Mouse (Mus musculus) heart, postnatal 0 days (tissue): Measurements from ENCODE around the gene 9130230L23Rik. TPM values are rescaled to one million over a fixed set of nuclear protein-coding genes. Genes with fewer than 3 reads are reported as not detected.

Source experiments
- ATAC-seq: fragments of 200-750 bp; cut with Nextera tagmentation; 2 replicates; pipeline ENCODE4 v1.8.0; 2017; ENCODE audit warnings: low read depth, moderate number of reproducible peaks, moderate library complexity; ENCODE audit not compliant: insufficient read depth
- DNase-seq: peaks from one replicate; pipeline ENCODE4 v3.0.0-alpha.2; 2016; ENCODE audit warnings: low spot score
- H3K27ac ChIP-seq: fragments of 300-500 bp; sonication (generic); 2 replicates; pipeline ENCODE4 v1.5.1; 2014; ENCODE audit warnings: low read depth, mild to moderate bottlenecking
- H3K27me3 ChIP-seq: fragments of 300-500 bp; sonication (generic); 2 replicates; pipeline ENCODE4 v1.6.1; 2014; ENCODE audit warnings: low read length, mixed read lengths; ENCODE audit not compliant: control insufficient read depth, insufficient read depth
- H3K36me3 ChIP-seq: fragments of 300-500 bp; sonication (generic); replicated peaks from 2 replicates; pipeline ENCODE4 v1.6.1; 2014; ENCODE audit warnings: low read length, mixed read lengths; ENCODE audit not compliant: control insufficient read depth, insufficient read depth
- H3K4me1 ChIP-seq: fragments of 300-500 bp; sonication (generic); 2 replicates; pipeline ENCODE4 v1.6.1; 2014; ENCODE audit warnings: antibody characterized with exemption; ENCODE audit not compliant: control insufficient read depth, insufficient read depth
- H3K4me2 ChIP-seq: fragments of 300-500 bp; sonication (generic); 2 replicates; pipeline ENCODE4 v1.6.1; 2014; ENCODE audit warnings: low read depth, mild to moderate bottlenecking, low read length, moderate library complexity
- H3K4me3 ChIP-seq: fragments of 300-500 bp; sonication (generic); 2 replicates; pipeline ENCODE4 v1.5.1; 2014; ENCODE audit warnings: low read depth, low read length
- H3K9ac ChIP-seq: fragments of 300-500 bp; sonication (generic); replicated peaks from 2 replicates; pipeline ENCODE4 v1.6.1; 2014; ENCODE audit warnings: low read depth, low read length, mixed read lengths
- H3K9me3 ChIP-seq: fragments of 300-500 bp; sonication (generic); replicated peaks from 2 replicates; pipeline ENCODE4 v1.6.1; 2016; ENCODE audit warnings: low read length; ENCODE audit not compliant: control insufficient read depth
- CTCF ChIP-seq: IDR thresholded peaks from 2 replicates; pipeline ENCODE4 v1.5.1; 2016; ENCODE audit warnings: antibody characterized with exemption, control low read depth, low read depth
- EP300 ChIP-seq: IDR thresholded peaks from 2 replicates; pipeline ENCODE4 v1.6.1; 2016; ENCODE audit warnings: antibody characterized with exemption, low read depth
- WGBS: fragments of 180-500 bp; shearing (Covaris S2); extraction: QIAGEN DNeasy Blood & Tissue Kit; methylation state at CpG from one replicate; pipeline ENCODE4 v1.1.7; 2014; 5-methylcytosine and 5-hydroxymethylcytosine counted together
- polyA plus RNA-seq: library from polyadenylated mRNA; unstranded; fragments of >200 nt; fragmentation: Nextera tagmentation; extraction: Ambion mirVana; gene quantifications from 2 replicates; pipeline ENCODE4 v1.2.1, GENCODE M21; 2015
- total RNA-seq: library from RNA; depleted of rRNA; stranded (reverse); fragments of >200 nt; gene quantifications from 2 replicates; pipeline ENCODE4 v1.2.3, GENCODE M21; 2014; ENCODE audit warnings: low replicate concordance

The 9130230L23Rik gene
- total and polyA plus RNA-seq, 2 experiments from 2014 or later = 0.26 TPM; not detected in 1

GRCm38 (mm10) chr5:66042651-66043340 lies 38.7 kb upstream of the 9130230L23Rik start:
- H3K9ac ChIP-seq = no peak overlapping the region
- H3K4me3 ChIP-seq = no peak overlapping the region
- no peaks in the 10 kb centered on the region for H3K27me3 ChIP-seq
- H3K9me3 ChIP-seq = no peaks in the 10 kb centered on the region
- TF ChIP-seq CTCF (no peak), EP300 (no peak)
- WGBS = 58% methylated on average over 10 of the region's 10 CpGs
- DNase-seq (no peak), ATAC-seq (no peak)
- H3K4me1 ChIP-seq = no peaks in the 10 kb centered on the region
- no peaks in the 10 kb centered on the region for H3K36me3 ChIP-seq
- H3K27ac ChIP-seq = no peak overlapping the region
- no peak overlapping the region for H3K4me2 ChIP-seq

- Histone ChIP-seq H3K4me3 (no peak overlapping the region), H3K9ac (no peak overlapping the region), H3K27ac (no peak overlapping the region), H3K9me3 (no peaks in the 10 kb centered on the region), H3K36me3 (no peaks in the 10 kb centered on the region), H3K27me3 (no peaks in the 10 kb centered on the region), H3K4me2 (no peak overlapping the region), H3K4me1 (no peaks in the 10 kb centered on the region)
- no peak for ATAC-seq
- DNase-seq = no peak
- TF ChIP-seq EP300 (no peak), CTCF (no peak)
- WGBS = 78% methylated on average over 7 of the region's 7 CpGs
Observed at GRCm38 (mm10) chr5:66040744-66041279, 36.7 kb upstream of the 9130230L23Rik start.

- Histone ChIP-seq H3K27ac (no peak overlapping the region), H3K9me3 (no peaks in the 10 kb centered on the region), H3K9ac (no peak overlapping the region), H3K27me3 (no peaks in the 10 kb centered on the region), H3K4me2 (no peak overlapping the region), H3K36me3 (no peaks in the 10 kb centered on the region), H3K4me1 (no peaks in the 10 kb centered on the region), H3K4me3 (no peak overlapping the region)
- WGBS = 91% methylated on average over 2 of the region's 2 CpGs
- TF ChIP-seq CTCF (no peak), EP300 (no peak)
- DNase-seq = no peak
- no peak for ATAC-seq
Observed at GRCm38 (mm10) chr5:66039813-66040212, 35.7 kb upstream of the 9130230L23Rik start.

- Histone ChIP-seq H3K4me3 (no peak overlapping the region), H3K36me3 (no peaks in the 10 kb centered on the region), H3K9ac (no peak overlapping the region), H3K27me3 (no peaks in the 10 kb centered on the region), H3K4me1 (no peaks in the 10 kb centered on the region), H3K27ac (no peak overlapping the region), H3K4me2 (no peak overlapping the region), H3K9me3 (no peaks in the 10 kb centered on the region)
- ATAC-seq = no peak
- TF ChIP-seq CTCF (no peak), EP300 (no peak)
- WGBS = 68% methylated on average over 6 of the region's 6 CpGs
- no peak for DNase-seq
Observed at GRCm38 (mm10) chr5:66037066-66037465, 33.0 kb upstream of the 9130230L23Rik start.

GRCm38 (mm10) chr5:66036440-66037054 lies 32.5 kb upstream of the 9130230L23Rik start:
- Histone ChIP-seq H3K36me3 (no peaks in the 10 kb centered on the region), H3K4me1 (no peaks in the 10 kb centered on the region), H3K27ac (no peak overlapping the region), H3K9ac (no peak overlapping the region), H3K27me3 (no peaks in the 10 kb centered on the region), H3K4me2 (no peak overlapping the region), H3K4me3 (no peak overlapping the region), H3K9me3 (no peaks in the 10 kb centered on the region)
- DNase-seq (no peak), ATAC-seq (no peak)
- 48% methylated on average over 7 of the region's 7 CpGs for WGBS
- TF ChIP-seq CTCF = no peak
- no peak for TF ChIP-seq EP300
